Mouse (Mus musculus): ENCODE measurements at regions not wholly inside any gene's neighbourhood (a gene's known extent, or its start where the extent isn't known, plus 50 kb on each side); places are given as distances from the start of the nearest gene placed in this dataset.

- TF ChIP-seq CTCF (IDR thresholded peaks at IDR 0.05; ENCODE audit: borderline replicate concordance, insufficient read depth, low read depth, low read length) (no peak), POLR2A (IDR thresholded peaks at IDR 0.05; ENCODE audit: borderline replicate concordance, insufficient read depth, low read length) (no peak)
Measured at GRCm38 (mm10) chr17:61204316-61204715, 1676.8 kb downstream of the Efna5 start.

Measured in cerebellum, adult 2 months (tissue).